Mouse (Mus musculus) myocyte (in vitro differentiated cells): ENCODE results near the gene Zfp618. TPM values are rescaled to one million over a fixed set of nuclear protein-coding genes. Genes with fewer than 3 reads are reported as not detected.

ENCODE experiments used
- H3K27me3 ChIP-seq: one replicate; pipeline ENCODE4 v1.6.1; 2011; ENCODE audit not compliant: control insufficient read depth, insufficient read depth, insufficient read length
- H3K36me3 ChIP-seq: one replicate; pipeline ENCODE4 v1.6.1; 2011; ENCODE audit not compliant: control insufficient read depth, insufficient read depth
- H3K4me2 ChIP-seq: one replicate; pipeline ENCODE4 v1.6.1; 2011; ENCODE audit warnings: low read depth, control low read depth
- H3K4me3 ChIP-seq: one replicate; pipeline ENCODE4 v1.5.1; 2011; ENCODE audit warnings: mild to moderate bottlenecking, control low read depth, moderate library complexity
- H3K79me2 ChIP-seq: one replicate; pipeline ENCODE4 v1.6.1; 2011; ENCODE audit not compliant: control insufficient read depth, insufficient read depth
- H3ac ChIP-seq: one replicate; pipeline ENCODE4 v1.6.1; 2011; ENCODE audit not compliant: control insufficient read depth, insufficient read length
- CEBPB ChIP-seq: IDR thresholded peaks from 2 replicates; pipeline ENCODE4 v1.6.1; 2011; ENCODE audit warnings: mild to moderate bottlenecking, moderate library complexity; ENCODE audit not compliant: poor library complexity, insufficient read depth, severe bottlenecking
- E2F4 ChIP-seq: IDR thresholded peaks from one replicate; pipeline ENCODE4 v1.6.1; 2011; ENCODE audit warnings: mild to moderate bottlenecking, control low read depth, moderate library complexity; ENCODE audit not compliant: insufficient read depth
- MAX ChIP-seq: IDR thresholded peaks from one replicate; pipeline ENCODE4 v1.6.1; 2011; ENCODE audit warnings: low read depth, mild to moderate bottlenecking, control low read depth
- MYOD1 ChIP-seq, 3 experiments: IDR thresholded peaks; one replicate each; pipeline ENCODE4 v1.6.1; 2011; ENCODE audit warnings: control low read depth in 2 of 3, low read depth in 2 of 3, mild to moderate bottlenecking in 2 of 3, moderate library complexity in 1 of 3; ENCODE audit not compliant: insufficient read length in 2 of 3, control insufficient read depth in 1 of 3
- MYOG ChIP-seq, 3 experiments: IDR thresholded peaks; one replicate each; pipeline ENCODE4 v1.6.1; 2011; ENCODE audit warnings: control low read depth in 2 of 3, low read depth in 2 of 3, mild to moderate bottlenecking in 2 of 3; ENCODE audit not compliant: insufficient read length in 2 of 3, control insufficient read depth in 1 of 3, insufficient read depth in 1 of 3
- POLR2A ChIP-seq: IDR thresholded peaks from one replicate; pipeline ENCODE4 v1.6.1; 2011; ENCODE audit warnings: low read depth, mild to moderate bottlenecking, control low read depth, moderate library complexity; ENCODE audit not compliant: insufficient read length
- POLR2AphosphoS2 ChIP-seq: IDR thresholded peaks from one replicate; pipeline ENCODE4 v1.6.1; 2011; ENCODE audit warnings: low read depth, control low read depth; ENCODE audit not compliant: insufficient read length
- REST ChIP-seq: IDR thresholded peaks from one replicate; pipeline ENCODE4 v1.6.1; 2011; ENCODE audit warnings: mild to moderate bottlenecking, control low read depth, moderate library complexity; ENCODE audit not compliant: insufficient read depth, insufficient read length
- SRF ChIP-seq: IDR thresholded peaks from one replicate; pipeline ENCODE4 v1.6.1; 2011; ENCODE audit warnings: low read depth; ENCODE audit not compliant: control insufficient read depth, insufficient read length
- TCF12 ChIP-seq: IDR thresholded peaks from one replicate; pipeline ENCODE4 v1.6.1; 2011; ENCODE audit warnings: mild to moderate bottlenecking, control low read depth; ENCODE audit not compliant: poor library complexity, insufficient read depth, severe bottlenecking
- TCF3 ChIP-seq: IDR thresholded peaks from one replicate; pipeline ENCODE4 v1.6.1; 2011; ENCODE audit warnings: low read depth, control low read depth; ENCODE audit not compliant: insufficient read length
- USF1 ChIP-seq: IDR thresholded peaks from one replicate; pipeline ENCODE4 v1.6.1; 2011; ENCODE audit warnings: low read depth, mild to moderate bottlenecking, control low read depth, moderate library complexity
- polyA plus RNA-seq: library from polyadenylated mRNA; unstranded; fragments of >200 nt; fragmentation: generic; extraction: Trizol; gene quantifications from one replicate; pipeline ENCODE4 v1.2.1, GENCODE M21; 2012; ENCODE audit warnings: missing spikeins

The Zfp618 gene
- polyA plus RNA-seq, 1 experiment = not detected

- H3K27me3 ChIP-seq = no peaks in the 10 kb centered on the region
- H3K4me2 ChIP-seq = no peak overlapping the region
- H3ac ChIP-seq = no peak overlapping the region
- H3K36me3 ChIP-seq = no peaks in the 10 kb centered on the region
- H3K79me2 ChIP-seq = no peaks in the 10 kb centered on the region
- TF ChIP-seq TCF12 (no peak), SRF (no peak), POLR2AphosphoS2 (no peak), CEBPB (no peak), MAX (no peak), TCF3 (no peak)
- H3K4me3 ChIP-seq = no peak overlapping the region
Observed at GRCm38 (mm10) chr4:63051940-63052661, 86.7 kb downstream of the Zfp618 start.

- Histone ChIP-seq H3K36me3 (no peaks in the 10 kb centered on the region), H3K27me3 (no peaks in the 10 kb centered on the region), H3K4me2 (no peak overlapping the region), H3ac (no peak overlapping the region), H3K79me2 (no peaks in the 10 kb centered on the region), H3K4me3 (no peak overlapping the region)
- TF ChIP-seq MYOG (IDR thresholded peaks at IDR 0.05; ENCODE audit: control insufficient read depth in 1 of 3, insufficient read depth in 1 of 3, insufficient read length in 2 of 3, low read depth in 2 of 3) = no peak
- TF ChIP-seq E2F4 = no peak
- no peak for TF ChIP-seq POLR2A
- no peak for TF ChIP-seq TCF12
- no peak for TF ChIP-seq CEBPB
- TF ChIP-seq TCF3 = no peak
- TF ChIP-seq SRF = no peak
- TF ChIP-seq POLR2AphosphoS2 = no peak
- TF ChIP-seq MYOD1 (IDR thresholded peaks at IDR 0.05; ENCODE audit: control insufficient read depth in 1 of 3, insufficient read length in 2 of 3, low read depth in 2 of 3) = no peak
- TF ChIP-seq REST = no peak
- no peak for TF ChIP-seq MAX
- TF ChIP-seq USF1 = no peak
Observed at GRCm38 (mm10) chr4:63052662-63053033, 87.3 kb downstream of the Zfp618 start.

GRCm38 (mm10) chr4:63055216-63055745, 89.9 kb downstream of the Zfp618 start:
- H3ac ChIP-seq = no peak overlapping the region
- no peaks in the 10 kb centered on the region for H3K79me2 ChIP-seq
- no peaks in the 10 kb centered on the region for H3K27me3 ChIP-seq
- no peak overlapping the region for H3K4me2 ChIP-seq
- H3K4me3 ChIP-seq = no peak overlapping the region
- TF ChIP-seq CEBPB (no peak), USF1 (no peak)
- H3K36me3 ChIP-seq = no peaks in the 10 kb centered on the region

- Histone ChIP-seq H3K27me3 (no peaks in the 10 kb centered on the region), H3K79me2 (no peaks in the 10 kb centered on the region), H3K4me2 (no peak overlapping the region), H3K36me3 (no peaks in the 10 kb centered on the region), H3ac (no peak overlapping the region), H3K4me3 (no peak overlapping the region)
- TF ChIP-seq MYOG (IDR thresholded peaks at IDR 0.05; ENCODE audit: control insufficient read depth in 1 of 3, insufficient read depth in 1 of 3, insufficient read length in 2 of 3, low read depth in 2 of 3) = no peak
- TF ChIP-seq CEBPB = no peak
- TF ChIP-seq MYOD1 (IDR thresholded peaks at IDR 0.05; ENCODE audit: control insufficient read depth in 1 of 3, insufficient read length in 2 of 3, low read depth in 2 of 3) = no peak
Observed at GRCm38 (mm10) chr4:63056641-63057415, 91.5 kb downstream of the Zfp618 start.

GRCm38 (mm10) chr4:63057581-63057980, 92.2 kb downstream of the Zfp618 start:
- Histone ChIP-seq H3K4me3 (no peak overlapping the region), H3K79me2 (no peaks in the 10 kb centered on the region), H3ac (no peak overlapping the region), H3K4me2 (no peak overlapping the region), H3K27me3 (no peaks in the 10 kb centered on the region), H3K36me3 (no peaks in the 10 kb centered on the region)
- TF ChIP-seq USF1 (no peak), CEBPB (no peak), REST (no peak), SRF (no peak), POLR2A (no peak), POLR2AphosphoS2 (no peak), E2F4 (no peak), MYOD1 (IDR thresholded peaks at IDR 0.05; ENCODE audit: control insufficient read depth in 1 of 3, insufficient read length in 2 of 3, low read depth in 2 of 3) (no peak), TCF3 (no peak), MAX (no peak), MYOG (IDR thresholded peaks at IDR 0.05; ENCODE audit: control insufficient read depth in 1 of 3, insufficient read depth in 1 of 3, insufficient read length in 2 of 3, low read depth in 2 of 3) (no peak), TCF12 (no peak)
